Mouse (Mus musculus): ENCODE data around the gene Cdh13.

The Cdh13 gene

DNA sequence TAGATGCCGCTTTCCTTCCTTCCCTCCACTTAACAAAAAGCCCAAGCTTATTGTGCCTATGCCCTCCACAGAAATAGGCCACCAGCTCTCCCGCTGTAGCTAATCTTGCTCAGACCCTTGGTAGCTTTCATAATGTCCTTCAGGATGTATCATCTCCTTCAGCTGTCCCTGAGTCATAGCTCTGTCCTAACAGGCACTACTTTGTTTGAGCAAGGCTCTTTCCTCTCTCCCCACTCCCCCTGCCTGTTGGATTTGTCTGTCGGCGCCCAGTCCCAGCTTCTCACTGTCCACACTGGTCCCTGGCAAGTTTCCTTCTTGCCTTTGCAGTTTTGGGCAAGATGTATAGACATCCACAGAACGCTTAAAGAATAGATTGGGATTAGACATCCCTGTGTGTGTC, 100.8 kb downstream of the Cdh13 start:
- no peak for DNase-seq

DNA sequence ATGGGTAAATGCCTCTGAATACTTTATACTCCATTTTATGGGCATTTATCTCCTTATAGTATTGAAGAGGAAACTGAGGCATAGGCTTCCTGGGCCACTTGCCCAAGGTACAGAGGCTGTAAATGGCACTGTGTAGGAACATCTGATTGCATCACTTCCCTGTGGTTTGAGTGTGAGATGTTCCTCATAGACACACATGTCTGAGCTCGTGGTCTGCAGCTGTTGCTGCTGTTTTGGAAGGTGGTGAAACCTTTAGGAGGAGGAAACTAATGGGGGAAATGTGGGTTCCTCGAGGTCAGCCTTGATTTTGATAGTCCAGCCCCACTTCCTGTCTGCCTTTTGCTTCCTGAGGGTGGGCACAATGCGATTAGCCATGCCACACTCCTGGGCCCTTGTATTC, 105.9 kb downstream of the Cdh13 start:
- DNase-seq, result no peak

GRCm38 (mm10) chr8:118393909-118394650, 110.5 kb downstream of the Cdh13 start:
- DNase-seq, result peak in 1 of 2 experiments; percentile 10

DNA sequence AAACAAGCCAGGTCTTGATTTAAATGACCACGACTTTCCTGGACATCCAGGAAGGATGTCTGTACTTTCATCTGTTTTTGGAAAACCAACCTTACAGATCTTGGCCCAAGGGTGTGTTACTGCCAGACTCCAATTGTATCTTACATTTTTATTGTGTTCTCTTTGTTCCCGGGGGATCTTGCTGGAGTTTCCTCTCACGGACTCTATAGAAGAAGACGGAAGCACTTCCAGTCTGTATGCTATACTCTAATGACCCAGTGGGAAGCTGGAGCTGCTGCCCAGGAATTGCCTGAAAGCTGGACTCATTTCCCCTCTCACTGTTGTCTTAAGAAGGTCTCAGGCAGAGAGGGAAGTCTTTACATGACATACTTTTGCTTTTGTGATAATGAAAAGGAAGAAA, 111.6 kb downstream of the Cdh13 start:
- DNase-seq, result no peak

GRCm38 (mm10) chr8:118404836-118405235, 121.3 kb downstream of the Cdh13 start:
- DNase-seq, result no peak

- no peak for DNase-seq
Observed at GRCm38 (mm10) chr8:118407322-118407721, 123.8 kb downstream of the Cdh13 start.

DNA sequence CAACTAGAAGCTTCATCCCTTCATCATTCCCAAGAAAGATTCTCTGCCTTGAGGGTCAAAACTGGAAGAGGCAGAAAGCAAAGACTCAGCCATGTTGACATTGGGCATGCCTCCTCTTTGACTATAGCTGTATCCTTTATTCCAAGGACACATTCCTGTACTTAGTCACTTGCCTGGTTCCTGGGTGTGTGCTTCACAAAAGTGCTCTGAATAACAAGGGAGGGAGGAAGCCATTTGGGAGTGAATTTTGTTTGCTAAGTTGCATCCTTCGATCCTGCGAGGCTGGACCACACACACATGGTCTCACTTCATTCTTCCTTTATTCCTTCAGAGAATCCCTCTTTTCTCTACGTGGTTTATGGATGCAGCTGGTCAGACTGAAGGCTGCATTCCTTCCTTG, 125.9 kb downstream of the Cdh13 start:
- no peak for DNase-seq

DNA sequence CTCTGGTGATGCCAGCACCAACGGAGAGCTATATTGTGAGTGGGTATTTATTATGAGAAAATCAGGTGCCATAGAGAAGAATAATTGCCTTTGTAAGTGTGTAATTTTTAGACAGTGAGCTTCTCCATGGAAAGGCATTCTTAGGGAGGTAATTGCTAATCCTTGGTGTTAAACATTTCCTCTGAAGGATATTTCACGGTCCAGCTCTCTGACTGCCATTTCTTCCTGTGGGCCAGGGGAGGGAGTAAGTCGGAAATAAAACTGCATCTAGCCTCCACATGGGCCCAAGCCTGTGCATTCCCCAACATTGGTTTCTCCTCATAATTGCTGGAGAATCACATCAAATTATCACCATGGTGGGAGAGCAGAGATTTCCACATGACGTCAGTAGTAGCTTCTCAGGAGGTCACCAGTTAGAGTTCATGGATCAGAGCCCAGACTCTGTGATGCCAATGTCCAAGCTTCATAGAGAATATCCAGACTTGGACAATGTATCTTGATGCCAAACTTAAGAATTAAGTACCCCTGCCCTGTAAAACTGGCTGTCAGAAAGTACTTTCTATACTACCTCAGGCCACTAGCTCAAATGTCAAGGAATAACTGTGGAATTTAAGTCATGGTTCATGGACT, 126.9 kb downstream of the Cdh13 start:
- DNase-seq, result no peak

- DNase-seq, result no peak
Observed at GRCm38 (mm10) chr8:118415672-118416071, 132.1 kb downstream of the Cdh13 start.

GRCm38 (mm10) chr8:118416811-118417355, 133.3 kb downstream of the Cdh13 start:
- DNase-seq, result no peak

DNA sequence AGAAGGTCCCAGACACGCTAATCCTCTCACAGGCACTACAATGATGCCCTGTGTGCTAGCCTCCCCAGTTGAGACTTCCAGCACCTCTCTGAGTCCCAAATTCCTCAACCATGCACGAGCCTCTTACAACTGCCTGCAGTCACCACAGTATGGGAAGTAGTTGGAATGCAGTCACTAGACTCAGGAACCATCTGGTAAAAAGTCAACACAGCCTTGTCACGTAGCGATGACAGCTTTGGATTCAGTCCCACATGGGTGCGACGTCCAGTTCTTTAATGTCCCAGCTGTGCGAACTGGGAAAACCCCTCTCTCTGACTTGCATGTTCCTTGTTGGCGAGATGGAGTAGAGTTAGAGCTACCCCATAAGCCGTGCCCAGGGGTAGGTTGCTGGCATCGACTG, 139.1 kb downstream of the Cdh13 start:
- no peak for DNase-seq

GRCm38 (mm10) chr8:118428941-118429340, 145.4 kb downstream of the Cdh13 start:
- DNase-seq, result no peak

DNA sequence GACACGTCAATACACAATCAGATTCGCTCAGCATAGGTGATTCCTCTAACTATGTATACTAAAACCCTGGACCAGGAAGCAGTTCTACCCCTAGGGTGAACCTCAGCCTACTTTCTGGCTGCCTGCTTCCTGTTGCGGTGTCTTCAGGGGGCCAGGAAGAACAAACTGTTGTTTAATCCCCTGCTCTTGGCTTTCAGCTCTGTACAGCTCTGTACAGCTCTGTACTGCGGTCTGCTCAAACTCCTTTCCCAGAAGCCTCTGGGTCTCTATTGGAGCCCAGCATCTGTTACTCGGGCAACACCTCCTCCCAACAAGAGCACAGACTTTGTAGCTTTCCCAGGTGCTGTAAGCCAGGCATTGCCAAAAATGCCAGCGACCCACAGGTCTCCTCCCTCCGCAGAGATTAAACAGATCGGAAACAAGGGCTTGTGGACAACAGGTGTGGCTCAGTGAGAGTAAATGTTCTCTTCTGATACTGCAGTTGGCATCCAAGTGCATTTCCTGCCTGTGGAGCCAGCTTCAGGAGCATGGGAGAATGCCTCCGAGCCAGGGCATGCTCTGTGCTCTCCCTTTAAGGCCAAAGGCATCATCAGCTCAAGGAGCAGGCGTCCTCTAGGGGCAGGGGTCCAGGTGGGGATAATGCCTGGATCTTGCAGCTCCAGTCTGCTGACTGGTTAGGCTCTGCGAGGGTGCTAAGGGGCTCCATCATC, 148.4 kb downstream of the Cdh13 start:
- DNase-seq, result no peak

DNA sequence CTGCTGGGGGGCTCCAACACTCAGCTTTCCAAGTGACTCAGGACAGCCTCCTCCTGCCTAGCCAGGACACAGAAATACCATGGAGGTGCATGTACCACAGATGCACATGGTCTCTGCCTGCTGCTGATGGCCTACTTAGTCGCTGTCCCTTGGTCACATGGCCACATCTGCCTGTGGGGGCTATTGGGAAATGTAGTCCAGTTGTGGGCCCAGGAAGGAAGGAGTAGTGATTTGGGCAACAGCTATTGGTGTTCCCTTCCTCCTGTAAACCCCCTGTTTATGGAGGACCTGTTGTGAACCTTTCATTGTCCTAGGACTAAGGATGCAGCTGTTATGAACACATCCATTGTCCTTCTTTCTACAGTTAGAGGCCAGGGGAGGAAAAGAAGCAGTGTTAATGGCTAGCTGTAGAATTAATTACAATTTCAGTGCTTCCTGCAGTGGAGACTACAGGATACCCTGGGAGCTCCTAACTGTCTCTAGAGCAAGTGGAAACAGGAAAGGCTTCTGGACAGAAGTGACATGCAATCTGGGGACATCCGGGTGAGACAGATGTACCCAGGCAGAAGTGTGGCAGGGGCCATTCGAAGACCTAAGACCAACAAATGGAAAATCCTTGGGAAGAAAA, 150.1 kb downstream of the Cdh13 start:
- no peak for DNase-seq

- no peak for DNase-seq
Observed at GRCm38 (mm10) chr8:118436751-118437150, 153.2 kb downstream of the Cdh13 start.

- DNase-seq, result no peak
Observed at GRCm38 (mm10) chr8:118437152-118437551, 153.6 kb downstream of the Cdh13 start.

- no peak for DNase-seq
Observed at GRCm38 (mm10) chr8:118437874-118438273, 154.3 kb downstream of the Cdh13 start.

DNA sequence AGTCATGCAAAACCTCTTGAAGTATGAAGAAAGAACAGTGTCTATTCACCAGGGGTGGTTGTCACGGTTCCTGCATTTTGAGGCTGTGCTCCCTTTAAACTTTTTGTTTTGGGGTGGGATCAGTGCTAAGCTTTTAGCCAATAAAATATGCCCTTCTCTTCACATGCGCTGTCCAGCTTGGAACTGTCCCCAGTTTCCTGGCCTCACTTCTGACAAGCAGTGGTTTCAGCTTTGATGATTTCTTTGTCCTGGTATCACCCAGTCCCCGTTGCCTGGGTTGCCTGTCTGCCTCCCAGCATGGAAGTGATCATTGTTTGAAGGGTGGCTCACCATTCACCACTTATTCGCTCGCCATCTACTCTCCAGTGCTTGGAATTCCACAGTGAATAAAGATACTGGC, 156.3 kb downstream of the Cdh13 start:
- no peak for DNase-seq

- peak in 1 of 2 experiments; percentile 4 for DNase-seq
Observed at GRCm38 (mm10) chr8:118443361-118443760, 159.8 kb downstream of the Cdh13 start.

GRCm38 (mm10) chr8:118444651-118445207, 161.2 kb downstream of the Cdh13 start:
- no peak for DNase-seq

GRCm38 (mm10) chr8:118446516-118446915, 163.0 kb downstream of the Cdh13 start:
- no peak for DNase-seq

DNA sequence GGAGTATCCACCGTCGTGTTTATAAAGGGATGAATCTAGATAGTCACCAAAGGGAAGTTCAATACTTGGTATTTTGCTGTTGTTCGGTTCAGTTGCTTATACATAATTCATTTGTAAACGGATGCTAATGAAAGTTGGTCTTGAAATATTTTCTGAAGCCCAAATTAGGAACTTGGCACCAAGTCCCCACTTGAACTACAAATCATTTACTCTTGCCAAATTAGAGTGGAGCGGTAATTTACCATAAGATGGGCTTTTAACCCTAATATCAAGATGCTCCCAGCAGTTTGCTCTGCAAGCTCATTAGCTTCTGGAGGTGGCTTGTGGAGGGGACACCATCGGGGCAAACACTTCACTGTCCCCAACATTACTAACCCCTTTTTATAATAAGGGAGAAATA, 164.5 kb downstream of the Cdh13 start:
- no peak for DNase-seq

Measured in lung, adult 18-20 months (tissue).